Mouse (Mus musculus) R1 (cell line): ENCODE measurements around the gene Gm11146.
A peak's percentile ranks its signal among the peaks of the same experiment; 100 is the strongest.

Experiments
- DNase-seq: peaks from one replicate; pipeline ENCODE4 v3.0.0-alpha.2; 2018; ENCODE audit warnings: low read depth, low spot score

The Gm11146 gene

DNA sequence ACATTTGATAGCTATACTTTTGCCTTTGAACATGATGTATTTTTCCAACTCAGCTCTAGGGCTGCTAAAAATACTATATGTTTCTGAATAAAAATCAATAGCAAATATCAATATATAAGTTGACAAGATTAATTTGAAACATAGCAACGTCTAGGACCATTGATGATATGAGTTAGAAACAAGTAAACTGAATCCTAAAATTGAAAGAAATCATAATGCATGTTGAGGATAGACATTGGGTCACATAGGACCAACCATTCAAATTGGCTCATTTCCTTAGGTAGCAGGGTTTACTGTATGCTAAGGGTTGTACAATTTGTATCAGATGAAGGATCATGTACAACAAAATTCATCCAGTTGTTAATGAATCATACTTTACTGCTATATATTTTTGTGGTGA, at the start of gene Gm11146:
Gene Gm11146 (minus strand): TSS at position 101 of the 400 bp plus-strand sequence.
- DNase-seq = no peak

- DNase-seq = no peak
Observed at GRCm38 (mm10) chr16:77650596-77650995, 48.7 kb upstream of the Gm11146 start.

GRCm38 (mm10) chr16:77649006-77649405, 47.1 kb upstream of the Gm11146 start:
- DNase-seq = no peak

GRCm38 (mm10) chr16:77648181-77648580, 46.3 kb upstream of the Gm11146 start:
- no peak for DNase-seq

GRCm38 (mm10) chr16:77646146-77646545, 44.3 kb upstream of the Gm11146 start:
- DNase-seq = no peak

DNA sequence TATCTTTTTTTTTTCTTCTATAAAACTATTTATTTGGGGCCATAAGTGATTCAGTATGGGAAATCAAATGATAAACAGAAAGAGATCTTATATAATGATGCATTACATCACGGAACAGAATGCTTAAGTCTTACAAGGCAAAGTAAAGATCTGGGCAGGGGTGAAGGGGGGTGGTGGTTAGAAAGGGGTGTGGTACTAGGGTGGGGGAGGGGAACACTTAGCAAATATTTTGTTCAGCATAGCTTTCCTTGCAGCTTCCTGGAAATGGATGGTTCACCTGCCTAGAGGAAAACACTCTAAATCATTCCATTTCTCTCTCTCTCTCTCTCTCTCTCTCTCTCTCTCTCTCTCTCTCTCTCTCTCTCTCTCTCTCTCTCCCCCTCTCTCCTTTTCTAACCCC, 43.1 kb upstream of the Gm11146 start:
- DNase-seq = peak; percentile 6

GRCm38 (mm10) chr16:77643871-77644720, 42.2 kb upstream of the Gm11146 start:
- DNase-seq = peak; percentile 38

DNA sequence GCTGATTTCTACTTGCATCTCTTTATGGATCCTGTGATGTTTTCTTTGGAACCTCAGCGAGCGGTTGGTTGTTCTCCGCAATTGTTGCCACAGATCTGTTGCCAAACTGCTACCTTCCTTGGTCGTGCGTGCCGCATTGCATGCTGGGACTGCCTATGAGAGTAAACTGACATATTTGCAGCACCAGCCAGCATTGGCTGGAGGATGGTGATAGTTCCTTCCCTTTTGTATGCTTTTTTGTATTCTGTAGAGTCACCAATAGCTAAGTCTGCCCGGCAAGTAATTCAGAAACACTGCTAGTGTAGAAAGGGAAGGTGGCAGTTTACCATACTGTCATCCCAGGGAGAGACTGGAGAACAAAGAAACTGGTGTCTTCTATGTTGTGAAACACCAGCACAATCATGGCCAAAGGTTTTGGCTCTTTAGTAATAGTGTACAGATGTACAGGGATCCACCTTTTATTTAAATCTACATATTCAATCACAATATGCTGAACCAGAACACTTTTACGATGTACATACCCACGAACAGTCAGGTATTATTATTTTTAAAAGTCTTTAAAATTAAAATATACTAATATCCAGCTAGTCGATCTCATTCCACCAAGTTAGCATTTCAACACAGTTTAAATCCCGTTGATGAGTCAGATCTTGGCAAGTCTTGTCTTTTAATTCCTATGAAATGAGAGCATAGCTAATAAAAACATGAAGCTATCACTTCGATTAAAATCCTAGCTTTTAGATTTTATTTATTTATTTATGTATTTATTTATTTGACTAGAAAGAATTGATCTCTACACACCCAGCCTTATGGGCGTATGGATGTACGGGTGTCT, 41.4 kb upstream of the Gm11146 start:
- DNase-seq = peak; percentile 6

DNA sequence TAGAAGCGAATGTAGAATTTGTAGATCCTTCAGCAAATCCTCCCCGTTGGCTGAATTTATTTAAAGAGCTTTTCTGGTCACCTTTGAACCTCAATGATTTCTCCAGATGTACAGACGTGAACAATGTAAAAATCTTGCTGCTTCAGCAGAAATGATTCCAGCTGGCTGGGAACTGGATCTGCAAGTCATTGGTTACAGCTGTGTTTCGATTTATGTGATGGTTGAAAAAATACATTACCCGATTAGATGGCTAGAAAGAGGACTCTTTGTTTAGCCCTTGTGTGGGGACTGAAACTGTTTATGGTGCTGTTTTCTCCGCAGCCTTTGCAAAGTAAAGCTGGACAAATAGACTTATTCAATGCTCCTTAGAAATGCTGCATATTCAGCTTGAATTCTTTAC, 34.6 kb upstream of the Gm11146 start:
- no peak for DNase-seq

GRCm38 (mm10) chr16:77632315-77632881, 30.5 kb upstream of the Gm11146 start:
- no peak for DNase-seq

GRCm38 (mm10) chr16:77622681-77623080, 20.8 kb upstream of the Gm11146 start:
- DNase-seq = no peak

DNA sequence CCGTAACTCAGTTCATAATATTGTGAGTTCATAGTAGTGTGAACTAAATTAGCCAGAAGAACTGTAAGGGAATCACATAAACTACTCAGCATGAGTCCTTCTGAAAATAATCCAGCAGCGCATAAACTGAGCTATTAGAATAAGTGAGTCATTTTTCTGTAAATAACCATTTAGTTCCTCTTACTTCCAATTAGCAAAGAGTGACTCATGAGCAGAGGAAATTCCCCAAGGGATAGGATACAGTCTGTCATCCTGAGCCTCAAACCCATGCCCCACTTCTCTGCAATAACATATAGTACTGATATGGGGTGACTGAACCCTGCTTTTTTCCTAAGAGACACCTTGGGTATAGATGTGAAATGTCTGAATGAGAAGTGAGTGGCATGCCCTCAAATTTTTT, 687 bp upstream of the Gm11146 start:
- DNase-seq = no peak

DNA sequence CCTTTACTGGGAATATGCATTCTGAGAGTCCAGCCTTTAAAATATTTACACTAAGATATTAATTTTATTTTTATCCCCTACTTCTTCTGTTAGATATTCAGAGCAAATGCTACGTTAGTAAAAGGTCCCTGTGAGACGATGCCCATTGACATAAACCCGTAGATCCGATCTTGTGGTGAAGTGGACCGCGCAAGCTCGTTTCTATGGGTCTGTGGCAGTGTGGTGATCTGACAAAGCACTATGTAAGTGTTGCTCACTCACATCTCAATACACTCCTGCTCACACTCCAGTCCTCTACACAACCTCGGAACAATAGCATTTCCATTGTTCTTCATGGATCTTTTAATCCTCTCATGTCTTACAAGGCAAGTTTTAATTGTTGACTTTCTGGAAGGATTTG, 3.1 kb downstream of the Gm11146 start:
- no peak for DNase-seq

DNA sequence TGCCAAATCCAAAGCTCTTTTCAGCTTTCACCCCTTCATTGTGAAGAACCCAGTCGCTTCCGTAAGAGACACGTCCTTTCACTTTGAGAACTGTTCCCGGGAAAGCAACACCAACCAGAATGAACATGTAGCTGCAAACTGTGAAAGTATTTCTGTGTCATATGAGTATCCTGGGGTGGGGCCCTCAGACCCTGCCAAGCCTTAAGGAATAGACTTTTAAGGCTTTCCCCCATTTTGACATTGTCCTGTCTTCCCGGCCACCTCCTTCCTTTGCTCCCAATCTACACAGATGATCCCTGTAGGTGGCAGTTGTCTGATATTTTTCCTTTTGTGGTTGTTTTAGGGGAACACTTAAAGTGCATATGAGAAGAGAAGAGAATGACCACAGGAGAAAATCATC, 5.3 kb downstream of the Gm11146 start:
- DNase-seq = no peak

DNA sequence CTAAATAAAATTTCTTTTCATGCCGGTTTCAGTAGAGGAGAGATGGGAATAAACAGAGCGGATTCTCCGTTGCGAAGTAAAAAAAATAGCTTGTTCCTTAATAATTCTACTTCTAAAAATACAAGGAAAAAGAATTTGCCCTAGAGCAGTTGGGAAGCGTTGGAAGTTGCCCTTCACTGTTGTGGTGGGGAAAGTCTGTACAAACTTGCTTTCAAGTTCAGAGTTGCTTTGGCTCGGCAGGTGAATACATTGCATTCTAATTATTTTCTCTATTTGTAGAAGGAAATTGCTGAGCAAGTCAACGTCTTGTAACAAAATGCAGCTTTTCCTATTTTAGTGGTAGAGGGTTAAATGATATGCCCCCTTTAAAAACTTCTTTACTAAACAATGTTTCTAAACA, 6.2 kb downstream of the Gm11146 start:
- DNase-seq = no peak

DNA sequence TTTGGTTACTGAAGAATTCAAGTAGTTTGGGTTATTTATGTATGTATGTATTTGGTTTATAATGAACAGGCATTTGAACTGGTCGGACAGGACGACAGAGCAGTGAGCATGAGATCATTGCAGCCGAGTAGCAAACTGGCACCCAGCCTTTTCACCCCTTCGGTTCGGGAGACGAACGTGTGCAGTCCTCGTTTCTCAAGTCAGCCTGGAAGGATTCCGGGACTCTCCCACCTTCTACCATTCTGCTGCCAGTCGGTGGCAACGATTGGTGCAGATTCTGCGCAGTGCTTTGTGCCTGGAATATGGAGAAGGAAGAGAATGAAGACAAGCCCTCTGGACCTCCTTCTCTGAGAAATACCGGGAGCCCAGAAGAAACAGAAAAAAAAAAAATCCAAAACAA, 7.3 kb downstream of the Gm11146 start:
- no peak for DNase-seq

DNA sequence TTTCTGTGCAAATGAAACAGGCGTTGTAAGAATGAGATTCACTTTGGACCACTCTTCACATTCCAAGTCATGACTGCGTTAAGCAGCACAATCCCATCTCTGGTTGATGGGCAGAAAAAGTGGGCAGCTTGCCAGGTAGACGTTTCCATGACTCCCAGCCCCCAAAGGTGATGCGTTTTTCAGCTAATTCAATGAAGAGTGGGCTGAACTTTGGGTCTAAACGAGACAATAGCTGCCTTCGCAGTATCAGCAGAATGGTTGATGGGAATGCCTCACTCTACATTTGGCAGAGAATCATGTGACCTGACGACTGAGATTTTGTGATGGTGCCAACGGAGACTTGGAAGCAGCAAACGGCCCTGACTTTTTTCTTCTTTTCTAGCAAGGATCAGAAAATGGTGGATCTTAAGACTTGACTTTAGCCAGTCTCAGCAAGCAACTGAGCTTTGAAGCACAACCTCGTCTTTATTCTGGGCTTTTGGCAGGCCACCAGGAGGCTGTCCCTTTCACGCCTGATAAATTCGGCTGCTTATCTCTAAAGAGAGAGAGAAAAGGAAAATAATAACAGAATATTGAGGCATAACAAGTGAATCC, 8.0 kb downstream of the Gm11146 start:
- peak; percentile 5 for DNase-seq

- DNase-seq = no peak
Observed at GRCm38 (mm10) chr16:77592986-77593385, 8.9 kb downstream of the Gm11146 start.

GRCm38 (mm10) chr16:77573036-77573435, 28.9 kb downstream of the Gm11146 start:
- no peak for DNase-seq

DNA sequence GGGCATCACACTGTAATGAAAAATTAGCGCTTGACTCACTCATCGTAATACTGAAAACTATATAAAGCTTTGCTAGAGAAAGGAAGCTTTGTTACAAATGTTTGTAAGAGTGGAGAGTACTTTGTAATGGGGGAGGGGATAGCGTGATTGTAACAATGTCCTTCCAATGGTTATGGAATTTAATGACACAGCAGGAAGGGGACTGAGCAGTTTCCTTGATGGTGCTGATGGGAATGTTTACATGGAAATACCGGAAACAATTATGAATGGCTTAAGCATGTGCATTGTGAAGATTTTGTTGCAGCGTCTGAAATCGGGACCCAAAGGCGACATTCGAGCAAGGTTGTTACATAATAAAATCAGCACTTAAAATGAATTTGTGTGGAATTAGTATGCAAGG, 32.4 kb downstream of the Gm11146 start:
- DNase-seq = no peak

GRCm38 (mm10) chr16:77568384-77568783, 33.5 kb downstream of the Gm11146 start:
- DNase-seq = no peak

DNA sequence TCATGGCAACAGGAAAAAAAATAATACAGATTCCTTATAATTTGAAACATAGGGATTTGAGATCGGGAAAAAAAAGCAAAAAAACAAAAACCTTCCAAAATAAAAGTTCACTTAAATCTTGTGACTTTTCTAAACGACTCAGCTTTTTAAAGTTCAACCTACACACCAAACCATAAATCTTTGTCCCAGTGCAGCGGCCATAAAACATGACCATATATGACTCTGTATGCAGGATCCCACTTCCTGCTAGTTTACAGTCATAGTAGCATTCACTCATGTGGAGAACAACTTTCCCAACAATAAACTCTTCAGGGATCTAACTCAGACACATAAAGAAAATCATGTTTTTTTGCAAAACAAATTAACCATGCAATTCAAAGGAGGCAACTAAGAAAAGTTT, 39.0 kb downstream of the Gm11146 start:
- no peak for DNase-seq
